Mouse (Mus musculus) brain, embryonic 14.5 days (tissue): ENCODE measurements around the gene Srebf2.

ENCODE experiments used
- CTCF ChIP-seq: fragments of 200-500 bp; IDR thresholded peaks from 2 replicates; pipeline ENCODE4 v1.5.1; 2012; ENCODE audit warnings: inconsistent platforms, mild to moderate bottlenecking, moderate library complexity, borderline replicate concordance; ENCODE audit not compliant: insufficient read depth, insufficient read length; ENCODE audit errors: extremely low read depth
- POLR2A ChIP-seq: fragments of 200-500 bp; IDR thresholded peaks from 2 replicates; pipeline ENCODE4 v1.6.1; 2012; ENCODE audit warnings: mild to moderate bottlenecking, inconsistent platforms, borderline replicate concordance; ENCODE audit not compliant: poor library complexity, insufficient read depth, insufficient read length, severe bottlenecking; ENCODE audit errors: extremely low read depth

- TF ChIP-seq POLR2A (no peak), CTCF (no peak)
Observed at GRCm38 (mm10) chr15:82184183-82184582, 37.2 kb downstream of the Srebf2 start.
